Mouse (Mus musculus) heart, embryonic 11.5 days (tissue): ENCODE results near the gene Prl8a6. TPM values are rescaled to one million over a fixed set of nuclear protein-coding genes. Genes with fewer than 3 reads are reported as not detected.

Experiments
- ATAC-seq: fragments of 200-750 bp; cut with Nextera tagmentation; replicated peaks from 2 replicates; pipeline ENCODE4 v1.8.0; 2017; ENCODE audit warnings: moderate library complexity; ENCODE audit not compliant: insufficient number of reproducible peaks, low FRiP score, low TSS enrichment
- H3K27ac ChIP-seq: fragments of 300-500 bp; sonication (generic); 2 replicates; pipeline ENCODE4 v1.5.1; 2014; ENCODE audit warnings: mild to moderate bottlenecking, low read depth, low read length
- H3K27me3 ChIP-seq: fragments of 300-500 bp; sonication (generic); 2 replicates; pipeline ENCODE4 v1.6.1; 2014; ENCODE audit warnings: mild to moderate bottlenecking, low read length, mixed read lengths; ENCODE audit not compliant: control insufficient read depth, insufficient read depth
- H3K36me3 ChIP-seq: fragments of 300-500 bp; sonication (generic); 2 replicates; pipeline ENCODE4 v1.6.1; 2014; ENCODE audit warnings: mild to moderate bottlenecking, low read length, moderate library complexity, mixed read lengths; ENCODE audit not compliant: control insufficient read depth, insufficient read depth
- H3K4me1 ChIP-seq: fragments of 300-500 bp; sonication (generic); 2 replicates; pipeline ENCODE4 v1.6.1; 2014; ENCODE audit warnings: low read length; ENCODE audit not compliant: control insufficient read depth, insufficient read depth
- H3K4me2 ChIP-seq: fragments of 300-500 bp; sonication (generic); 2 replicates; pipeline ENCODE4 v1.6.1; 2014; ENCODE audit warnings: mild to moderate bottlenecking, moderate library complexity
- H3K4me3 ChIP-seq: fragments of 300-500 bp; sonication (generic); 2 replicates; pipeline ENCODE4 v1.5.1; 2014; ENCODE audit warnings: low read depth, low read length
- H3K9ac ChIP-seq: fragments of 300-500 bp; sonication (generic); 2 replicates; pipeline ENCODE4 v1.6.1; 2014; ENCODE audit warnings: mild to moderate bottlenecking, low read depth, low read length, moderate library complexity
- H3K9me3 ChIP-seq: fragments of 300-500 bp; sonication (generic); replicated peaks from 2 replicates; pipeline ENCODE4 v1.6.1; 2016; ENCODE audit warnings: low read length; ENCODE audit not compliant: control insufficient read depth
- WGBS: fragments of 180-500 bp; shearing (Covaris S2); extraction: QIAGEN DNeasy Blood & Tissue Kit; methylation state at CpG from one replicate; pipeline ENCODE4 v1.1.7; 2014; ENCODE audit not compliant: insufficient replicate concordance; 5-methylcytosine and 5-hydroxymethylcytosine counted together
- polyA plus RNA-seq: library from polyadenylated mRNA; unstranded; fragments of >200 nt; fragmentation: Nextera tagmentation; extraction: Ambion mirVana; gene quantifications from 2 replicates; pipeline ENCODE4 v1.2.1, GENCODE M21; 2014

Prl8a6 gene
- polyA plus RNA-seq: not detected in 2 replicates

DNA sequence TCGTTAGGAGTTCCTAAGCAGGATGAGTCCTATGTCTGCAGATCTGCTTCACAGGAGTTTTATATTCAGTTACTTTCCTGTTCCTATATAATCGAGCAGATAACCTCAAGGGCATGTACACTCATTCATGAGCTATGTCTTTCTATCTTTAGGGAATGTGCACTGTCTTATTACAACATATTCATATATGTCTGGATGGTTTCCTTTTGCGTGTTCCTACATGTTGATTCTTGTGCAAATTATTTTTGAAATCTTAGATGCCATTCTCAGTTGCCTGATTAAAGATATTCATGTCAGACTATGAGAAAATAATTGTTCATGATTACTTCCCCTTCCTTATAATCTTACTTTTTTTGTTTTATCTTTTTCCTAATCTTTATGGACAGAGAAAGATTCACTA, at the start of gene Prl8a6:
Prl8a6 (minus strand) TSS at position 101 of the 400 bp plus-strand sequence.
- H3K4me2 ChIP-seq: no peak within 1 kb of the TSS
- ATAC-seq: no peak
- no peaks in the 10 kb centered on the region for H3K4me1 ChIP-seq
- no peaks in the 10 kb centered on the region for H3K27me3 ChIP-seq
- H3K36me3 ChIP-seq: no peaks in the 10 kb centered on the region
- no peaks in the 10 kb centered on the region for H3K9me3 ChIP-seq
- no peak within 1 kb of the TSS for H3K9ac ChIP-seq
- no peak within 1 kb of the TSS for H3K27ac ChIP-seq
- no peak within 1 kb of the TSS for H3K4me3 ChIP-seq
- WGBS: 72% methylated on average over 3 of the region's 3 CpGs

DNA sequence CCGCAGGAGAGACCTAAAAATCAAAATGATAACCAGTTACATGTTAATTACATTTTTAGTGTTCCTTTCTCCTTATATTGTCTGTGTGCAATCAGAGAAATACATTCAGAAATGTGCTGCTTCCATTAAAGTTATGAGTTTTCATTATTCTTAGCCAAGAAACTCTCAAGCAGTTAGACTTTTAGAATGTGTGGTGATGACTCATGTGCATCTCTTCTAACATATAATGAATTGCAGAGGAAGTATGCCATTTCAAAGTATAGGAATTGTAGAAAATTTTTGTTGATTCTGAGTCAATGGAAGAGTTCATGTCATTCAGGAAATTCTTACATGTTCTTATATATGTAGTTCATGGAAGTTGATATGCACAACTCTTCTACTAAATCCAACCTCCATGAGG, 5.3 kb downstream of the Prl8a6 start:
- no peak overlapping the region for H3K4me3 ChIP-seq
- H3K27me3 ChIP-seq: no peaks in the 10 kb centered on the region
- no peaks in the 10 kb centered on the region for H3K36me3 ChIP-seq
- WGBS: 76% methylated on average over 1 of the region's 1 CpGs
- no peak overlapping the region for H3K4me2 ChIP-seq
- H3K4me1 ChIP-seq: no peaks in the 10 kb centered on the region
- H3K9ac ChIP-seq: no peak overlapping the region
- no peak overlapping the region for H3K27ac ChIP-seq
- H3K9me3 ChIP-seq: no peaks in the 10 kb centered on the region
- no peak for ATAC-seq

DNA sequence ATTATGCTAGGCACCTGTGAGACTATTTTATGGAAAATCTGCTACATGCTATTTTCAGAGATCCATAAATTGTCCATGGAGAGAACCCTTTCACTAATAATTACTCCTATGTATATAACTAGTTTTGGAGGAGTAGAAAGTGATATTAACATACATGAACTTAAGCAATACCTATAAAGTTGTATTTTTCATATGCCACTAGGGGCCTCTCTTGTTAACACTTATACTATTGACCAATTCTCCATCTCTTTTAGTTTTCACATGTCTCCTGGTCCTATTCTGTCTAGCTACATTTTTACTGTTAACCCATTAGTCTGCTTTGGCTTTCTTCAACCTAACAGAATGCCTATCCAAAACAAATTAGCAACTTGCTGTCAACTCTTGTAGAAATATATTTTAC, 24.8 kb downstream of the Prl8a6 start:
- Histone ChIP-seq H3K27me3 (no peaks in the 10 kb centered on the region), H3K36me3 (no peaks in the 10 kb centered on the region), H3K4me2 (no peak overlapping the region), H3K9me3 (no peaks in the 10 kb centered on the region), H3K4me1 (no peaks in the 10 kb centered on the region), H3K4me3 (no peak overlapping the region), H3K9ac (no peak overlapping the region), H3K27ac (no peak overlapping the region)
- ATAC-seq: no peak

DNA sequence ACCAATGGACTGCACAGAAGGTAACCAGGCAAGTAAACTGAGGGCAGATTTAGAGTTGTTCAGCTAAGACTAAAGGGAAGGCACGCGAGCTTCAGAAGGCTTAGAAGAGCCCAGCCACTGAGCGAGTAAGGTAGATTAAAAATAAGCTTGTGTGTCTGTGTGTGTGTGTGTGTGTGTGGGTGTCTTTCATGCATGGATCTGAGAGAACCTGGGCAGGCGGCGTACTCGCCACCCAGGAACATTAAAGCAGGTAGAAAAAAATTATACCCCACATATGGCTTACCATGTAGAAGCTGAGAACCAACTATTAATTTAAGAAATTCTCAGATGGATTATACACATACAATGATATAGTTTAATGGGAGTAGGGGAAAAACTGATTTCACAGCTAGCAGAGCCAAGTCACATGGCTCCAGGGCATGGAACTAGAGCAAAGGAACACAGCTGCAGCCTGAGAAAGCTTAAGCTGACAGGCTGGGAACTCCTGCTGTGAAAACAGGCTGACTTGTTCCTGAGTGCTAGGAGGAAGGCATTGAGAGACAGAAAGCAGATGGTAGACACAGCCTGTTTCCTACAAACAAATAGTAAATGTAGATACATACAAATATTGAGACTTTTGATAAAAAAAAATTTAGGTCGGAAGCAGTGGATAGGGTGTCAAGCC, 39.3 kb downstream of the Prl8a6 start:
- WGBS: 83% methylated on average over 7 of the region's 7 CpGs
- Histone ChIP-seq H3K4me3 (no peak overlapping the region), H3K27ac (no peak overlapping the region), H3K9ac (no peak overlapping the region), H3K4me2 (no peak overlapping the region), H3K36me3 (no peaks in the 10 kb centered on the region), H3K4me1 (no peaks in the 10 kb centered on the region), H3K9me3 (no peaks in the 10 kb centered on the region), H3K27me3 (no peaks in the 10 kb centered on the region)
- no peak for ATAC-seq

DNA sequence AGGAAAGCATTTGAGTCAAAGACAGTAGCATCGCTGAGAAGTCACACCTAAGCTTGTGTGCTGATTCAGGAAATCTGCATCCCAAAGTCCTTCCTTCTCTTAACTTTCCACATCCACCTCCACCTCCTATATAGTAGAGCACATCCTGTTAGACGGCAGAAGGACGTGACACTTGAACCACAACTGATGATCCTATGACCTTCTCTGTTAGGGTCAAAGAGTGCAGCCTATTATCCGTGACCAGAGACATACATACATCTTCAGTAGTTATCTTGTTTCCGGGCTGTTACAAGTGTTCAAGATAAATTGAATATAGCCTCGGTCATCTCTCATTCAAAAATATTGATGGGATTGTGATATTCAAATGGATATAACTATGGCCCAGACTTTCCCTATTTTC, 47.7 kb downstream of the Prl8a6 start, which contains the start of gene Prl2b1:
Prl2b1 (minus strand) TSS at position 101 of the 400 bp plus-strand sequence.
- Histone ChIP-seq H3K36me3 (no peaks in the 10 kb centered on the region), H3K9ac (no peak within 1 kb of the TSS), H3K27ac (no peak within 1 kb of the TSS), H3K4me3 (no peak within 1 kb of the TSS), H3K4me1 (no peaks in the 10 kb centered on the region), H3K27me3 (no peaks in the 10 kb centered on the region), H3K4me2 (no peak within 1 kb of the TSS), H3K9me3 (no peaks in the 10 kb centered on the region)
- 67% methylated on average over 6 of the region's 6 CpGs for WGBS
- ATAC-seq: no peak

Other genes with a start within 250 kb of the Prl8a6 start
- gene Prl3c1, start 242.0 kb downstream of the Prl8a6 start, polyA plus RNA-seq: not detected in 2 replicates
- 0.24 and 0.25 TPM in 2 replicates for gene Prl3b1, start 196.8 kb downstream of the Prl8a6 start, polyA plus RNA-seq
- gene Prl3a1, start 179.3 kb downstream of the Prl8a6 start, polyA plus RNA-seq: 0.14 TPM in 1 of 2 replicates, not detected in the other
- gene Prl6a1, start 126.1 kb downstream of the Prl8a6 start, polyA plus RNA-seq: not detected in 2 replicates
- not detected in 2 replicates for gene Prl8a2, start 93.0 kb downstream of the Prl8a6 start, polyA plus RNA-seq
- not detected in 2 replicates for gene Prl2b1, start 47.8 kb downstream of the Prl8a6 start, polyA plus RNA-seq
- not detected in 2 replicates for gene Prl8a8, start 74.5 kb upstream of the Prl8a6 start, polyA plus RNA-seq
- gene Prl8a9, start 125.9 kb upstream of the Prl8a6 start, polyA plus RNA-seq: not detected in 2 replicates
- gene Prl8a1, start 143.5 kb upstream of the Prl8a6 start, polyA plus RNA-seq: not detected in 2 replicates
- gene Prl7b1, start 171.9 kb upstream of the Prl8a6 start, polyA plus RNA-seq: not detected in 2 replicates
- not detected in 2 replicates for gene Prl7a1, start 203.8 kb upstream of the Prl8a6 start, polyA plus RNA-seq
- not detected in 2 replicates for gene Prl7a2, start 229.3 kb upstream of the Prl8a6 start, polyA plus RNA-seq